Mouse (Mus musculus): ENCODE data around the gene Cand1. TPM values are rescaled to one million over a fixed set of nuclear protein-coding genes. Genes with fewer than 3 reads are reported as not detected.

Gene Cand1
- total and polyA plus RNA-seq, 3 experiments, result 59.4 to 187 (median 161) TPM

DNA sequence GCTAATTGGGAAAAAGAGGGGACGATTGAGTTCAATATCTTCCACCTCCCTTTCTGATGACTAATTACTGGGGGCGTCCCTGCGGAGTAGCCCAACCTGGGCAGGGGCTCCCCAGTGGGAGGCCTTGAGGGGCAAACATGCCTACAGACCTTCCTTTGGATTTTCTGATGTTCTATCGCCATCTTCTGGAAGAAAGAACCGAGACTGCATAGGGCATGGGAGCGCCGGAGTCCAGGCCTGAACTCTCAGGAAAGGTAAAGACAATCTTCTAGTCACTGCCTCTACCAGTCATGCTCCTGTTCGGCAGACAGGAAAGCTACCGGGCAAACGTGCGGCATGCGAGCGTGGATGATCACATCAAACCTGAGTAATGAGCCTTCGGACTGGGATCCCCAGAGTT is 71.1 kb downstream of the Cand1 start:
- Histone ChIP-seq H3K9me3 (replicated peaks; ENCODE audit: insufficient read depth, low read length) (no peaks in the 10 kb centered on the region), H3K27ac (ENCODE audit: control insufficient read depth, low read depth, low read length) (no peak overlapping the region), H3K36me3 (ENCODE audit: control insufficient read depth in 1 of 2, insufficient read depth in 2 of 2, low read length in 2 of 2) (no peaks in the 10 kb centered on the region), H3K79me2 (ENCODE audit: control insufficient read depth, insufficient read depth, low read length, poor library complexity) (no peaks in the 10 kb centered on the region), H3K4me3 (ENCODE audit: control insufficient read depth in 1 of 2, insufficient read depth in 1 of 2, low read depth in 2 of 2, low read length in 2 of 2) (no peak overlapping the region), H3K4me1 (ENCODE audit: control insufficient read depth in 1 of 2, insufficient read depth in 2 of 2, low read length in 2 of 2) (no peaks in the 10 kb centered on the region), H3K27me3 (ENCODE audit: control insufficient read depth in 1 of 2, insufficient read depth in 2 of 2, low read length in 2 of 2) (no peaks in the 10 kb centered on the region), H3K9ac (ENCODE audit: control insufficient read depth, low read depth, low read length, poor library complexity, severe bottlenecking) (no peak overlapping the region)
- no peak for DNase-seq (ENCODE audit: low read depth, low spot score)
- TF ChIP-seq TCF12 (IDR thresholded peaks at IDR 0.05; ENCODE audit: low read depth, low read length), result no peak
- TF ChIP-seq ELF1 (IDR thresholded peaks at IDR 0.05; ENCODE audit: low read depth, low read length), result no peak
- peak; percentile 32 for TF ChIP-seq SMC3 (IDR thresholded peaks at IDR 0.05; ENCODE audit: low read depth, low read length)
- peak; percentile 29 for TF ChIP-seq RAD21 (IDR thresholded peaks at IDR 0.05; ENCODE audit: low read depth, low read length)

DNA sequence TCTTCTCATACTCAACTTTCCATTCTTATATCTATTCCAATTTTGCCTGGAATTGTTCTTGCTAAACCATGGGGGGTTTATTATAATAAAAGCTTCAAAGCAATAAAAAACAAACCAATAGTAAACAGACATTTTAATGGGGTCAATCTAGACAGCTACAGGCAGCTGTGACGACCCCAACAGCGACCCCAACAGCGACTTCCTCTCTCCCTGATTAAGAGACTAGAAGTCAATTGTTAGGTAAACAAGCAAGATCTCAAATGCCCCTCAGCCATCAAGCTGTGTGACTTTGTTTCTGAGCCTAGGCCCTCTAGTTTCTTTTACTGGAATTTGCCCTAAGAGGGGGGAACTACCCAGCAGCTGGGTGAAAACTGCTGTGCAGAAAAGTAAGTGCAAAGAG is 72.0 kb downstream of the Cand1 start:
- Histone ChIP-seq H3K79me2 (ENCODE audit: control insufficient read depth, insufficient read depth, low read length, poor library complexity) (no peaks in the 10 kb centered on the region), H3K9ac (ENCODE audit: control insufficient read depth, low read depth, low read length, poor library complexity, severe bottlenecking) (no peak overlapping the region), H3K4me3 (ENCODE audit: control insufficient read depth in 1 of 2, insufficient read depth in 1 of 2, low read depth in 2 of 2, low read length in 2 of 2) (no peak overlapping the region), H3K27ac (ENCODE audit: control insufficient read depth, low read depth, low read length) (no peak overlapping the region), H3K36me3 (ENCODE audit: control insufficient read depth in 1 of 2, insufficient read depth in 2 of 2, low read length in 2 of 2) (no peaks in the 10 kb centered on the region), H3K4me1 (ENCODE audit: control insufficient read depth in 1 of 2, insufficient read depth in 2 of 2, low read length in 2 of 2) (no peaks in the 10 kb centered on the region), H3K27me3 (ENCODE audit: control insufficient read depth in 1 of 2, insufficient read depth in 2 of 2, low read length in 2 of 2) (no peaks in the 10 kb centered on the region), H3K9me3 (replicated peaks; ENCODE audit: insufficient read depth, low read length) (no peaks in the 10 kb centered on the region)
- no peak for DNase-seq (ENCODE audit: low read depth, low spot score)
- TF ChIP-seq NELFE (IDR thresholded peaks at IDR 0.05; ENCODE audit: low read depth, low read length), result no peak
- TF ChIP-seq GABPA (IDR thresholded peaks at IDR 0.05; ENCODE audit: low read depth, low read length), result no peak
- no peak for TF ChIP-seq CHD2 (IDR thresholded peaks at IDR 0.05; ENCODE audit: low read length)
- TF ChIP-seq RAD21 (IDR thresholded peaks at IDR 0.05; ENCODE audit: low read depth, low read length), result no peak
- no peak for TF ChIP-seq TCF12 (IDR thresholded peaks at IDR 0.05; ENCODE audit: low read depth, low read length)
- TF ChIP-seq USF1 (IDR thresholded peaks at IDR 0.05; ENCODE audit: low read depth, low read length), result no peak
- TF ChIP-seq MAZ (IDR thresholded peaks at IDR 0.05; ENCODE audit: low read depth, low read length), result no peak
- no peak for TF ChIP-seq CTCF (IDR thresholded peaks at IDR 0.05 in 2 of 3, conservative IDR thresholded peaks at IDR 0.05 in 1 of 3; ENCODE audit: control insufficient read depth in 1 of 3, insufficient read depth in 1 of 3, low read depth in 2 of 3, low read length in 3 of 3, poor library complexity in 1 of 3, severe bottlenecking in 1 of 3)
- no peak for TF ChIP-seq E2F4 (IDR thresholded peaks at IDR 0.05; ENCODE audit: borderline replicate concordance, low read depth, low read length)
- TF ChIP-seq MXI1 (IDR thresholded peaks at IDR 0.05; ENCODE audit: low read depth, low read length), result no peak
- no peak for TF ChIP-seq POLR2A (IDR thresholded peaks at IDR 0.05; ENCODE audit: control insufficient read depth in 1 of 2, insufficient read depth in 1 of 2, low read depth in 1 of 2, low read length in 2 of 2, poor library complexity in 1 of 2)
- TF ChIP-seq HCFC1 (IDR thresholded peaks at IDR 0.05; ENCODE audit: low read depth, low read length), result no peak
- no peak for TF ChIP-seq ZKSCAN1 (IDR thresholded peaks at IDR 0.05; ENCODE audit: low read depth, low read length)
- no peak for TF ChIP-seq USF2 (IDR thresholded peaks at IDR 0.05; ENCODE audit: borderline replicate concordance in 1 of 2, insufficient read depth in 1 of 2, low read depth in 1 of 2, low read length in 2 of 2)
- no peak for TF ChIP-seq MAFK (IDR thresholded peaks at IDR 0.05; ENCODE audit: borderline replicate concordance, low read depth, low read length)
- TF ChIP-seq SIN3A (IDR thresholded peaks at IDR 0.05; ENCODE audit: low read length), result no peak
- no peak for TF ChIP-seq GATA1 (IDR thresholded peaks at IDR 0.05; ENCODE audit: low read depth, low read length)
